Mouse (Mus musculus): ENCODE data around the gene Tmem209. TPM values are rescaled to one million over a fixed set of nuclear protein-coding genes. Genes with fewer than 3 reads are reported as not detected.
A peak's percentile ranks its signal among the peaks of the same experiment; 100 is the strongest.

The Tmem209 gene
- total and polyA plus RNA-seq, 2 experiments from 2014 or later = 25.0 to 35.3 TPM

GRCm38 (mm10) chr6:30551644-30552580 lies 42.3 kb upstream of the Tmem209 start:
- WGBS = 15% methylated on average over 23 of the region's 23 CpGs
- TF ChIP-seq CTCF (IDR thresholded peaks at IDR 0.05; ENCODE audit: low read depth) = peak; percentile 56
- Histone ChIP-seq H3K9ac (replicated peaks; ENCODE audit: low read length) (peak overlapping the region; percentile 43), H3K27me3 (ENCODE audit: insufficient read depth, low read length) (no peaks in the 10 kb centered on the region), H3K36me3 (ENCODE audit: insufficient read depth, low read length) (no peaks in the 10 kb centered on the region), H3K27ac (peak overlapping the region; percentile 65), H3K4me3 (ENCODE audit: low read length) (peak overlapping the region; percentile 23), H3K4me2 (ENCODE audit: low read depth, low read length) (peak overlapping the region; percentile 54), H3K9me3 (ENCODE audit: low read length) (no peaks in the 10 kb centered on the region), H3K4me1 (ENCODE audit: insufficient read depth, low read length) (peaks cover 7% of the 10 kb centered on the region)
- DNase-seq (ENCODE audit: low spot score) = peak; percentile 92
- peak; percentile 88 for ATAC-seq

GRCm38 (mm10) chr6:30551193-30551515 lies 41.6 kb upstream of the Tmem209 start:
- ATAC-seq (no peak), DNase-seq (ENCODE audit: low spot score) (no peak)
- no peak overlapping the region for H3K4me2 ChIP-seq (ENCODE audit: low read depth, low read length)
- H3K36me3 ChIP-seq (ENCODE audit: insufficient read depth, low read length) = no peaks in the 10 kb centered on the region
- no peaks in the 10 kb centered on the region for H3K9me3 ChIP-seq (ENCODE audit: low read length)
- peak overlapping the region; percentile 65; the same call in 1 of the 2 replicates for H3K27ac ChIP-seq
- H3K27me3 ChIP-seq (ENCODE audit: insufficient read depth, low read length) = no peaks in the 10 kb centered on the region
- H3K4me1 ChIP-seq (ENCODE audit: insufficient read depth, low read length) = peaks cover 13% of the 10 kb centered on the region
- no peak for TF ChIP-seq CTCF (IDR thresholded peaks at IDR 0.05; ENCODE audit: low read depth)
- no peak overlapping the region for H3K9ac ChIP-seq (replicated peaks; ENCODE audit: low read length)
- H3K4me3 ChIP-seq (ENCODE audit: low read length) = no peak overlapping the region

GRCm38 (mm10) chr6:30550496-30551192 lies 41.1 kb upstream of the Tmem209 start:
- no peak for TF ChIP-seq CTCF (IDR thresholded peaks at IDR 0.05; ENCODE audit: low read depth)
- Histone ChIP-seq H3K36me3 (ENCODE audit: insufficient read depth, low read length) (no peaks in the 10 kb centered on the region), H3K4me1 (ENCODE audit: insufficient read depth, low read length) (peaks cover 13% of the 10 kb centered on the region), H3K9ac (replicated peaks; ENCODE audit: low read length) (no peak overlapping the region), H3K27me3 (ENCODE audit: insufficient read depth, low read length) (no peaks in the 10 kb centered on the region), H3K4me2 (ENCODE audit: low read depth, low read length) (no peak overlapping the region), H3K4me3 (ENCODE audit: low read length) (no peak overlapping the region), H3K9me3 (ENCODE audit: low read length) (no peaks in the 10 kb centered on the region), H3K27ac (no peak overlapping the region)
- ATAC-seq (no peak), DNase-seq (ENCODE audit: low spot score) (no peak)
- 48% methylated on average over 7 of the region's 7 CpGs for WGBS

GRCm38 (mm10) chr6:30549231-30549761 lies 39.7 kb upstream of the Tmem209 start:
- Histone ChIP-seq H3K4me2 (ENCODE audit: low read depth, low read length) (no peak overlapping the region), H3K9ac (replicated peaks; ENCODE audit: low read length) (no peak overlapping the region), H3K27me3 (ENCODE audit: insufficient read depth, low read length) (no peaks in the 10 kb centered on the region), H3K4me3 (ENCODE audit: low read length) (no peak overlapping the region), H3K4me1 (ENCODE audit: insufficient read depth, low read length) (peaks cover 13% of the 10 kb centered on the region), H3K27ac (peak overlapping the region; percentile 41; the same call in 1 of the 2 replicates), H3K9me3 (ENCODE audit: low read length) (no peaks in the 10 kb centered on the region), H3K36me3 (ENCODE audit: insufficient read depth, low read length) (no peaks in the 10 kb centered on the region)
- DNase-seq (ENCODE audit: low spot score) (peak; percentile 38), ATAC-seq (no peak)
- 32% methylated on average over 15 of the region's 15 CpGs for WGBS
- TF ChIP-seq CTCF (IDR thresholded peaks at IDR 0.05; ENCODE audit: low read depth) = no peak

- no peak for DNase-seq (ENCODE audit: low spot score)
- Histone ChIP-seq H3K9me3 (ENCODE audit: low read length) (no peaks in the 10 kb centered on the region), H3K36me3 (ENCODE audit: insufficient read depth, low read length) (no peaks in the 10 kb centered on the region), H3K4me1 (ENCODE audit: insufficient read depth, low read length) (peaks cover 16% of the 10 kb centered on the region), H3K27ac (peak overlapping the region; percentile 41; the same call in 1 of the 2 replicates), H3K4me3 (ENCODE audit: low read length) (peak overlapping the region; percentile 24; the same call in 1 of the 2 replicates), H3K4me2 (ENCODE audit: low read depth, low read length) (peak overlapping the region; percentile 62), H3K9ac (replicated peaks; ENCODE audit: low read length) (no peak overlapping the region), H3K27me3 (ENCODE audit: insufficient read depth, low read length) (no peaks in the 10 kb centered on the region)
- 27% methylated on average over 9 of the region's 9 CpGs for WGBS
- ATAC-seq = no peak
- TF ChIP-seq CTCF (IDR thresholded peaks at IDR 0.05; ENCODE audit: low read depth) = no peak
These were observed 38.2 kb upstream of the Tmem209 start for GRCm38 (mm10) chr6:30547656-30548306.

- H3K4me1 ChIP-seq (ENCODE audit: insufficient read depth, low read length) = peaks cover 12% of the 10 kb centered on the region; the same call in 1 of the 2 replicates
- peak overlapping the region; percentile 24 for H3K4me3 ChIP-seq (ENCODE audit: low read length)
- ATAC-seq = peak; percentile 62
- peak overlapping the region; percentile 59 for H3K9ac ChIP-seq (replicated peaks; ENCODE audit: low read length)
- H3K9me3 ChIP-seq (ENCODE audit: low read length) = no peaks in the 10 kb centered on the region
- peak overlapping the region; percentile 62 for H3K4me2 ChIP-seq (ENCODE audit: low read depth, low read length)
- no peak for TF ChIP-seq CTCF (IDR thresholded peaks at IDR 0.05; ENCODE audit: low read depth)
- WGBS = 0% methylated on average over 14 of the region's 17 CpGs
- no peaks in the 10 kb centered on the region for H3K27me3 ChIP-seq (ENCODE audit: insufficient read depth, low read length)
- peak overlapping the region; percentile 88 for H3K27ac ChIP-seq
- DNase-seq (ENCODE audit: low spot score) = peak; percentile 83
- H3K36me3 ChIP-seq (ENCODE audit: insufficient read depth, low read length) = no peaks in the 10 kb centered on the region
These were observed 37.7 kb upstream of the Tmem209 start for GRCm38 (mm10) chr6:30547274-30547645.
